Mouse (Mus musculus) lung, postnatal 14 days (tissue): ENCODE data around the gene Ttc29.

Experiments
- DNase-seq: peaks from one replicate; pipeline ENCODE4 v3.0.0; 2021

Ttc29 gene

GRCm38 (mm10) chr8:78426875-78427768 is 214.0 kb downstream of the Ttc29 start:
- DNase-seq, result no peak

DNA sequence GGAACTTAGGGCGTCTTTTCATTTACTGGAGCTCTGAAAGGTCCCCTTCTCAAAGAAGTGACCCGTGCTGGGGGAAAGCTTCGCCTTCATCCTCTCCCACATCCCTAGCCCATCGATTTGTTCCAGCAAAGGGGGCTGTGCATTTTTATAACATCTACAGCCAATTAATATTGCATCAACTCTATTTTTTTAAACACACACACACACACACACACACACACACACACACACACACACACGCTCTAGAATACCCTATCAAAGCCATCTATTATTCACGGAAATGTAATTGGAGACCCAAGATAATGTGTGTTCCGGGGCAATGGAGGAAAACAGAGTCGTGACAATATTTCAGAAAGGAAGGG is 214.7 kb downstream of the Ttc29 start:
- DNase-seq, result no peak

GRCm38 (mm10) chr8:78428148-78428547 is 215.1 kb downstream of the Ttc29 start:
- DNase-seq, result no peak

DNA sequence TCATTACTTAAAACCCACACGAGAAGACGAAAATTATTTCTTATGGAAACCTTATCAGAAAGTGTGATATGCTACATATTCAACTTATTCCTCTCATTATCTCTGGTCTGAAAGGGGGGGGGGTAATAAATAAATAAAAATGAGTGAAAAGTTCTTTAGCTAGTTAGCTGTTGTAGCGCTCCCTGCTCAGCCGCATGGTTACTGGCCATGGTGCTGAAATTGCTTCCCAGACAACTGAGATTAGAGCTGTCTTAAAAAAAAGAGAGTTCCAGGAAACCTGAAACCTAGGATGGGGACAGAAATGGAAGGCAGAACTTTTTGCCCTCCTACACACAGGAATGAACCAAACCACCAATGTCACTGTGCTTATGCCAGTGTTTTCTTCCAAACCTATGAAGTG is 218.3 kb downstream of the Ttc29 start:
- peak; percentile 57 for DNase-seq

DNA sequence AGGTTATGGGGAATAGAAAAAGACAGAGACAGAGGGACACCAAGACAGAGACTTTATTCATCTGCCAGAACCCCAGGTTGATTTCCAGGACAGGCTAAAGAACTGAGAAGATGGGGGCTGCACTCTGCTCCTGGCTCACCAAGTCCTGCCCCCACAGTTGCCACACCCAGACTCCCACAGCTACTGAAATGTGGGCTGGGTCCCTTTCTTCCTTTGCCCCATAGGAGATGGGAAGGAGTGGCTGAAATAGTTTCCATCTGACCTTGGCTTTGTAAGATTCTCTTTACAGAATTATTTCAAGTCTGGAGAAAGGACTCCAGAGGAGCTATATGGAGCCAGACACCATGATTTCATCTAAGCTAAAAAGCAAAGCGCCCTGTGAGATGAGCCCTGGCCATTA is 219.4 kb downstream of the Ttc29 start:
- no peak for DNase-seq

DNA sequence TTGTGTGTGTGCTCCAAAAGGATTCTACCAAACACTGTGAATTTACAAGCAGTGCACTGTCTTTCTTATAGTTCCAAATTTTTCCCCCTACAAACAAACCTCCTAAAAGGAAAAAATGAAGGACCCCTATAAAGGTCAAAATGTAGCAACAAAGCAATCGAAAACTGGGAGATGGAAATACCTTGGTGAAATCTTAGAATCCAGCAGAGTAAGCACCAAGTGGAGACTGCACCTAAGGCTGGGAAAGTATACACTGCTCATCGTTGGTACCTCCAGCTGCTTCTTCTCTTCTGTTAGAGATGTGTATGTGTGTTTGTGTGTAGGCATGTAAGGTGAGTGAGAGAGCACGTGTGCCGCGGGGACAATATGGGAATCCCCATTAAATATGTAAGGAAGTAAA is 220.2 kb downstream of the Ttc29 start:
- DNase-seq, result no peak

- DNase-seq, result no peak
These were observed 221.2 kb downstream of the Ttc29 start for GRCm38 (mm10) chr8:78434340-78434739.

DNA sequence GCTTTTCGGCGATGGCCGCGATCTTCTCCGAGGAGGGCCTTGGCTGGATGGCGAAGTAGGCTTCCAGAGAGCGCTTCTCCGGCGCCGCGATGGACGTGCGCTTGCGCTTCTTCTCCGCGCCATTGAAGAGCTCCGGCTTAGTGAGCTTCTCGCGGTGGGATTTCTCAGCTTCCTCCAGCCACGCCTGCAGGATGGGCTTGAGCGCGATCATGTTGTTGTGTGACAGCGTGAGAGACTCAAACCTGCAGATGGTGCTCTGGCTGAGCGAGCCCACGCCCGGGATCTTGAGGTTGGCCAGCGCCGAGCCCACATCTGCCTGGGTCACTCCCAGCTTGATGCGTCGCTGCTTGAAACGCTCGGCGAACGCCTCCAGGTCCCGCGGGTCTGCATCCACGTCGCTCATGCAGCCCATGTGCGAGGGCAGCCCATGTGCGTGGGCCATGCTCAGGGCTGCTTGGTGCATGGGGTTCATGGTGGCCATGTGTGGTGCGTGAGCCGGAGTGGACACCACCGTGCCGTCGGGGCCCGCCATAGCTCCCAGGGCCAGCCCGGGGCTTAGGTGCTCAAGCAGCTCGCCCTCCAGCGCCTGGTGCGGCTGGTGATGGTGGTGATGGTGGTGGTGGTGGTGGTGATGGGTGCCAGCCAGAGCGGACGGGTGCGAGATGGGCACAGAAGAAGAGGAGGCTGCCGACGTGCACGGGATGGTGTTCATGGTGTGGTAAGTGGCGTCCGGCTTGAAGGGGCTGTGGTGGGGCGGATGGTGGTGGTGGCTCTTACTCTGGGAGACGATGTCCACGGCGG is 221.9 kb downstream of the Ttc29 start:
- no peak for DNase-seq

GRCm38 (mm10) chr8:78435624-78435960 is 222.5 kb downstream of the Ttc29 start:
- DNase-seq, result no peak

DNA sequence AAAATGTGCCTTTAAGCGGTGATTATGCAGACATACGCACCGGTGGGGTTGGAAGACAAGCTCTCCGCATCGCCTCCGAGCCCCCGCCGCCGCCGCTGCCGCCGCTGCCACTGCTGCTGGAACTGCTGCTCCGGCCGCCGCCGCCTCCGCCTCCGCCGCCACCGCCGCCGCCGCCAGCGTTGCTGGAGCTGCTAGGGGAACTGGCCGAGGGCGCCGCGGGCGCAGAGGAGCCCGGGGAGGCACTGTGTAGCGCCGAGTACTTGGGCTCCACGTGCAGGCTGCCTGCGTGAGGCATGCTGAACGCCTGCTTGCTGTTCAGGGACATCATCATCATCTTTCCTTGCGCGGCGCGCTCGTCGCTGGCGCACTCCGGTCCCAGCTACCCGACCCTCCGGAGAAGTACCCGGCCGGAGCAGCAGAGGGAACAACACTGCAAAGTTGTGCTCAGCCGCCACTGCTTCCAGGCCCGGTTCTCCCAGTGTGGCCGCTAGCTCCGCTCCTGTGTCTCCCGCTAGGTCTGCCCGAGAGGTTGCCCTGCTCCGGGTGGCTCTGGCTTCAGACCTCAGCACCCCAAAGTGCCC is 223.1 kb downstream of the Ttc29 start, which contains the start of gene Pou4f2:
Pou4f2 (minus strand) TSS at position 575 of the 581 bp plus-strand sequence.
- no peak for DNase-seq

DNA sequence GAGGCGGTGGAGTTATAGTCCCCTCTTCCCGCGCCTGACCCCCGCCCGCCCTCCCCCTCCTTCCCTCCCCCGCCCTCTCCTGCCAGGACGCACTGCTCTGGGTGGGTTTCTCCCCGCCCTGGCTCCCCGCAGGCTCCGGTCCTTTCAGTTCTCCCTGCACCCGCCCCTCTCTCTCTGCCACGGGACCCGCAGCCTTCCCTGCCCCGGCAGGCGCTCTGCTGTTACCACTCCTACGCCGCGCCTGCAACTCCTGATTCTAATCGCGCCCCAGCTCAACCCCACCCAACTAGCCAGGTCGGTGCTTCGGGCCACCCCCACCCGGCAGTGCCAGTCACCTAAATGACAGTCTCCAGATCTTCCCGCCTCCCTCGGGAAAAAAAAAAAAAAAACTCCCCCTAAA is 223.6 kb downstream of the Ttc29 start:
- DNase-seq, result no peak

GRCm38 (mm10) chr8:78437140-78438045 is 224.3 kb downstream of the Ttc29 start:
- DNase-seq, result no peak

GRCm38 (mm10) chr8:78438121-78438520 is 225.0 kb downstream of the Ttc29 start:
- peak; percentile 48 for DNase-seq

DNA sequence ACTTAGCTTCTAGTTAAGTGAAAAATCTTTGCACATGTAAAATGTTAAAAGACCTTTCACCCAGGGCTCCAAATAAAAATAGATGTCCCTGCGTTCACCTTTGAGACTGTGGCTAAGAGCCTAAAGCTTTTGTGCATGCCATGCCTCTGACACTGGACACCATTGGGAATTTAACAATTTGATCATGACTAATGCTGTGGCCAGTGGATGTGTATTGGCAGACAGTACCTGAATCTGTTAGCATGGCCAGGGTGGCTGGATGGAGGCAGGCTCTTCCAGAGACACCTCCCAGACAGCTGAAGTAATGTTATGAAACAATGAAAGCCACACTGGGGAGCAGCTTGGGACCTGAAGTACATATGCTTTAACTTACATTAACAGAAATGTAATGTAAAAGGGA is 229.7 kb downstream of the Ttc29 start:
- DNase-seq, result no peak
